Mouse (Mus musculus): ENCODE measurements around the gene Smg8.
"Not testable (repeated sequence)": the region's sequence is repeated elsewhere in the genome, so short reads cannot be mapped to it uniquely, and the experiment has no call there.

Smg8 gene

DNA sequence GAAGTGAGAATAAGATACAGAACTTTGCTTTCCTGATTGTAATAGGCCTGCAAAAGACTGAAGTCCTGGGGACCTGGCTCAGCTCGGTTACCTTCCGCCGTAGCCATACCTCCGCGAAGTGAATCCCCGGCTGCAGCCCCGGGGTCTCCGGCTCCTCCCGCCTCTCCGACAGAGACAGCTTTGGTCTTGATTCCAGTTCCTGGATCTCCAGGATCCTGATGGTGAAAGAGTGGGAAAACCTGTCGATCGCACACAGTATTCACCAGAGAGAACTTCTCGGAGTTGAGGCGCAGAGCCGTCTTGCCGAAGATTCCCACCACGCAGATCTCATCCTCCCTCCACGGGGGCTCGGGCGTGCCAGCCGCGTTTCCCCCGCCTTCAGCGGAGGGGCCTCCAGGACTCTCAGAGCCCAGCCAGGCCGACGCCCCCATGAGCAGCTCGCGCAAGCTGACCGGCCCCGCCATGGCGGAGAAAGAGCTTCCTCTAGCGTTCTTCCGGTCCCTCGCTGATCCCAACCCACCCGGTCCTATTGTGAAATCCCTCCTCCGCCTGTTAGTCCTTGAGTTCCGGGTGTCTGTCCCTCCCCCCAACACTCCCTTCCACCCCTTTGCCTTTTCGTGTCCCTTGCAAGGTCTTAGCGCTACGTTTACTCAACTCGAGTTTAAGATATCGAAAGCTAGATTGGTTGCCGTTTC is at the start of gene Smg8:
TSS of gene Smg8 (minus strand) at position 485 of the 695 bp plus-strand sequence.
- in situ Hi-C loops (cut with MseI, MboI), result no loop called here

DNA sequence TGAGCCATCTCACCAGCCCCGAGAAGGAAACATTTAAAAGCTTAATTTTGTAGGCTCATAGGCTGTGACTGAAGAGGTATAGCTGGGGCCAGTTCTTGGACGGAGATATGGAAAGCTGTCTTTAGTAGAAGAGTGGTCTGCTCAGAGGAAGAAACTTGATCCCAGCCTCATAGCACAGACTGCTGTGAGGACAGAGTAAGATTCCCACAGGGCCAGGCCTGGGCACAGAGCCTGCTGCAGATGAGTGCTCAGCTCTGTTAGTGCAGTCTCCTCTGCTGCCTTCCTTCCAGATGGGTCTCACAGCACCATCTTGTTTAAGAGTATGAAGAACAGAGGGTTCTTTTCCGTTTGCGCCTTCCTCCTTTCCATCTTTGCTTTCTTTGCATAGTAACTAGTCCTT is 49.7 kb upstream of the Smg8 start:
- in situ Hi-C loops (cut with MseI, MboI), result no loop called here

DNA sequence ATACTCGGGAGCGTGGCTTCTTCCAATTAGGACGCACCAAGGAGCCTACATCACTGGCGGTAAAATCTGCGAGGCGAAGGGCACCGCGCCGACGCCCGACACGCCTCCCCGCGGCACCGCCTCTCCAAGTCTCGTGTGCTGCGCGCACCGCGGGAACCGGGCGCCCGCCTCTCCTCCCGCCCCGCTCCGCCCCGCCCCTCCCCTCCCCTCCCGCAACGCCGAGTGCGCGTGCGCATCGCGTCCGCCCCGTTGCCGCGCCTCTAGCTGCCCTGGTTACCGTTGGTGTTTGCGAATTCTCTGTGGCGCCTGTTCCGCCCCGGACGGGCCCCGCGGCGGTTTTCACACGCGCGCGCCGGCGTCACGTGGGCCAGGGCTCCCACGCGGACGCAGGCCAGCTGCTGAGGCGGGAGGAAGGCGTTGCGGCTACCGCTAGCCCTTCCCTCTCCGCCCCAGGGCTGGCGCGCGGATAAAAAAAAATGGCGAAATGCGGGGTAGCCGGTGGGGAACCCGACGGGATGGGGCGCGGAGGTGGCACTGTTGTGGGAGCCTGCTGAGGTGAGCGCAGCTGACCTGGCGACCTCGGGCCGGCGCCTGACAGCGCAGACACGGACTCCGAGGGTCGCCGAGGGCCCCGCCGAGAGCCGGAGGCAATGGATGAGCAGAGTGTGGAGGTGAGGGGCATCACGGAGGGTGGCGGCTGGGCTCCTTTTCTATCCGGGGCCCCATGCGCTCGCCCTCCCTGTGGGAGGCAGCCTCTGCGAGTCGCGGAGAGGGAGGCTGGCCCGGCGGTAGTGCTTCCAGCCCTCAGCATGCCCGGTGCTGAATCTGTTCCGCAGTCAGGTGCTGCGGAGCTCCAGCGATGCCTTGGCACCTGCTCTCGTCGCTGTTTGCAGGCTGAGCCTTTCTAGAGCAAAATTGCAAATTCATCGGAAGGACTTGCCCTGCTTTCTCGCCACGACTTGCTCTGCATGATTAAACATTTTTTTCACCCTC is 40.5 kb upstream of the Smg8 start, which contains the start of gene Trim37:
TSS of gene Trim37 (plus strand) at position 254 of the 993 bp plus-strand sequence.
- in situ Hi-C loops (cut with MseI, MboI), result no loop called here

DNA sequence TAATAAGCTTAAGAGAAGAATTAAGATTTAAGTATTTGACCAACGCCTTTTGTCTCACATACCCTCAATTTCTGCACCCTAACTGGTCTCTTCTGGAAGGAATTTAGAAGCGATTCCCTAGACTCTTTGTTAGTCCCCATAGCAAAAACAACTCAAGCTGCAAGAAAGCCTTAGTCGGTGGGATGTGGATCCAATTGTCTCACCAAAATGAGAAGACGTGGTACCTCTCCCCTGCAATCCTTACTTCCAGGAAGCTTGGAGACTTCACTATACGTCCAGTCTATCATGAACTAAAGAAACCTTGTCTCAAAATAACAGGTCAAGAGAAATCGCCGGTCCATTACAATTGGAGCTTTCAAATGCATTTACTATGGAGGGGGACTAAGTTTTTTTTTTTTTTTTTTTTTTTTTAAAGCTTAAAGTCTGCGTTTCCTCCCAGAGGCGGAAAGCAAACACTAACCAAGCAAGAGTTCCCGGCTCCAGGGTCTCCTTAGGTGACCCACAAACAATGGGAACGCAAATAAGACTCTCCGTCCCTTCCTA is 39.8 kb upstream of the Smg8 start:
- in situ Hi-C loops (cut with MseI, MboI), result no loop called here

DNA sequence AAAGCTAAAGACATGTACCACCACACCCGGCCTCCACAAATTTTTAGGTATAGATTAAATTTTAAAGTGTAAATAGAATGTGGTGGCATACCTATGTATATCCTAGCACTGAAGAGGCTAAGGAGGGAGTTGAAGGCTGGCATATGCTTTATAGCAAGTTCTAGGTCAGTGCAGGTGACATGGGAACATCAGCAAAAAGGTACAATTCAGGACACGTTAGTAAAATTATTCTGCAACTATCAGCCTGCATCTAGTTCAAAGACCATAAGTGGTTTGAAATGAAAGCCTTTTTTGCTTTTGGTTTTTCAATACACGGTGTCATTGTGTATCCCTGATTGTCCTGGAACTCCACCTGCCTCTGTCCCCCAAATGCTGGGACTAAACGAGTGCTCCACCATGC is 39.0 kb upstream of the Smg8 start:
- in situ Hi-C loops (cut with MseI, MboI), result no loop called here

DNA sequence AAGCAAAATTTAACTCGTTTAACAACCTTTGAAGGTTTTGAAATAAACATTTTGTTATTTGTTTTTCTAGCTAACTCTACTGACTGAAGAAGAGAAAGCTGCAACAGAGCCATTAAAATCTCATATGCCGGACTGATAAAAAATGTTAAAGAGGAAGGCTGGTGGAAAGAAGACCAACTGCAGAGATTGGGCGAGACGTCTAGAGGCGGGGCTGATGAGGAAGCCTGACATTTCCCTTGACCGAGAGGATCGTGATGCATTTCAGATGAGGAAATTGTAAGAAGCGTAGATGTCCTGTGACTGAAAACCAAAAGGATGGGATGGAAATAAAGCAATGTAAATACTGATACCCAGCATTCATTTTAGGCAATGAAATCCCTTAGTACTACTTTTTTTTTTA is 35.3 kb upstream of the Smg8 start:
- in situ Hi-C loops (cut with MseI, MboI), result no loop called here

DNA sequence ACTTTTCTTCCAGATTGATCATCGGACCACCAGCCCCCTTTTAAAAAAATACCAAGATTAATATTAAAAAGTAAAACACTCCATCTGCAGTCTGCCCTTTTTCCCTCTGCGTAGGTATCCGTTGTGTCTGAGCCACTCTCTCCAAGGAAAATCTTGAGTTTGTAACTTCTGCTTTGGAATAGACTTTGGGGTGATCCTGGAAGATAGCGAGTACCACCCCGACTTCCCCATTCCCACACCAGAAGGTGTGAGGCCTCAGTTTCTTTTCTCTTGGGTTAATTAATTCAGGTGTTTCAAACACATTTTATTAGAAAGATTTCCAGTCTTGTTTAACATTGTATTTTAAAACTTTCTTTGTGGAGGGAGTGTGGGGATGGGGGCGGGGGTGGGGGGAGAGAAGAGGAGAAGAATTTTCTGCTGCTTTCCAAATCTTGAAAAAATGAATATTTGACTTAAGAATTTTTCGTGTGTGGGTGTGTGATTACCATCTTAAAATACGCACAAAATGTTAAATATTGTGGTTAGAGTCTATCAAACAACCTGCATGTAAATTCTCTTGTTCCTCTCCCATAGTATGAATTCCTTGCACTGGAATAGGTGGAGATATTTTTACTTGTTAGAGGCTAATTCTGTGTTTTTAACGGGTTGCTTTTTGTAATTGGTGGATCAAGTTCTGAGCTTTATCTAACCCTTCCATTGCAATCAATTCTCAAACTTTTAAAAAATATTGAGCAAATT is 23.8 kb upstream of the Smg8 start:
- in situ Hi-C loops (cut with MseI, MboI), result no loop called here

DNA sequence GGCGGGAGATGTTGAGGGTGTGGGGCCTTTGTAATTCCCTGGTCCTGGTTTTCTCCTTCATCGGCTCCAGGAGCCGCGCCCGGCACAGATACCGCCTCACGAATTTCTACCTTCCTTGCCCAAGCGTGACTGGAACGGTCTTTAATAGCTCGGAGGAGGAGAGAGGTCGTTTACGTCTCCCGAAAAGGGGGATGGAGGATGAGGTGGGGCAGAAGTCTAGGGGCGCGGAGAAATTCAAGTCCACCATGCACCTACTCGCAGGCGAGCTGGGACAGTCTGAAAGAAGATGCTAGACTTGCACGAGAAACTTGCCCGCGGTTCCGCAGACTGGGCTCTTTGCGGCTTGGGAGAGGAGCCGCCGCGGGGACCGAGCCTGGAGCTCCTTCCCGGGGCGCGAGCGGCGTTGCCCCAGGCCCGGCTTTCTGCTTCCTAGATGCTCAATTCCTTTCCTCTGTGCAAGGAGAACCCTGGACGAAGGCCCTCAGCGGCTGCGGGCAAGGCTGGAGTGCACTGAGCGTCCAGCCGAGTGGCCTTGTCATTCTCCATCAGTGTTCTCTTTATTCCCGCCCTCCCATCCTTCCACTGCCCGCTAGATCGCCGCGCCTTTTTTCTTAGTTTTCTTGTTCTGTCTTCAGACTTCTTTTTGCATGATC is 23.1 kb upstream of the Smg8 start:
- in situ Hi-C loops (cut with MseI, MboI), result no loop called here

DNA sequence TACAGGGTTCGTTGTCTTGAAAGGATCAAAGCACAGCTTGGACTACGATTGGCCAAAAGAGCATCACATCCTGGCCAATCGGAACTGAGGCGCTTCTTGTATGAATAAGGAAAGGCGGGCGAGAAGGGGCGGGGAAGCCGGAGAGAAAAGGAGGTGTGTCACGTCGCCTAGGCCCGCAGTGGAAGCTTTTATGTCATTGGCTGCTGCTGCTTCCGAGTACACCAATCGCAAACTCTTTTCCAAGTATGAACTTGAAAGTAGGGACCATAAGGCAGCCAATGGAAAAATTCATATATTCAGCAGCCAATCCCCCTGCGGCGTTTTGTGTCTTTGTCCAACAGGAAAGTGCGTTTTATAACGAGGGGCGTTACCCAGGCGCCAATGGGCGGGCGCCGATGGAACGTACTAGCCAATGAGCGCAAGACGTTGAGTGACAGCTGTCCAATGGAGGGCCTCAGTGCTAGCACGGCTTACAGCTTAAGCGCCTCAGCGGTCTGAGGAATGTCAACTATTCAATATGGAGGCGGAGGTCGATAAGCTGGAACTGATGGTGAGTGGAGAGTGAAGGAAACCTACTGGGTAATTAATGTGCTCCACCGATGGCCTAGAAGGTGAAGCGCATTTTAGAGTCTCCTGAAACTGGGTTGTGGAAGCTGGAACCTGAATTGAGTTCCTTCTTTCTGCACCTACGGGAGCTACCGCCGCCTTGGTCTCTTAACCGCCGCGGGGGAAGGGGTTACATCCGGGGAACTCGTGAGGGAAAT is 22.4 kb upstream of the Smg8 start, which contains the start of gene Ska2:
TSS of gene Ska2 (plus strand) at position 480 of the 764 bp plus-strand sequence.
- in situ Hi-C loops (cut with MseI, MboI), result no loop called here

DNA sequence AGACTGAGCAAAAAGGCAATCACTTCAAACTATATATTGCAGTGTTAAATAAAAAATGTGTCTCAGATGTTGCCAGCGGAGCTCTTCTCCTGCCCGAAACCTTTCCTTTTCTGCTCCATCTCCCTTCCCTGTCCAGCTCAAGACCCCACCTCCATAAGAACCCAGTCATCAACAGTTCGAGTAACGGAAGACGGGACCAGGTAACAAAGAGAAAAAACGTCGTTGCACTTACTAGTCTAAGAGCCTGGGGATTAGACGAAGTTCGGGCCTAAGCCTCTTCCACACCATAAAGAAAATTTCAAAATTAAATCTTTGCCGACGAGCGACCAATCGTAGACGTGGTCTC is 21.8 kb upstream of the Smg8 start, which contains the start of gene Prr11:
TSS of gene Prr11 (minus strand) at position 300 of the 346 bp plus-strand sequence.
- in situ Hi-C loops (cut with MseI, MboI), result no loop called here

DNA sequence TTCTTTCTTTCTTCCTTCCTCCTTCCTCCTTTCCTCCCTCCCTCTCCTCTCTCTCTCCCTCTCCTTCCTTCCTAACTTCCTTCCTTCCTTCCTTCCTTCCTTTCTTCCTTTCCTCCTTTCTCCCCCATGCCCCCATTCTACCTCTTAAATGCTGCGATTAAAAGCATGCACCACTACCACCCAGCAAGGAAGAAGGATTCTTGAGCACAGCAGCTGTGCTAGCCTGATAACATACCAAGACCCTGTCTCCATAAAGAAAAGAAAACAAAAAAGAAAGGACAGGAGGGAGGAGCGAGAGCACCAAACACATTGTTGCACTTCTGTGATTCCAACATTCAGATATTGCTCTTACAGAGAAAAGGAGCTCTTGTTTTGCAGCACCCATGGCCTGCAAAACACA is 568 bp upstream of the Smg8 start:
- in situ Hi-C loops (cut with MseI, MboI), result no loop called here

DNA sequence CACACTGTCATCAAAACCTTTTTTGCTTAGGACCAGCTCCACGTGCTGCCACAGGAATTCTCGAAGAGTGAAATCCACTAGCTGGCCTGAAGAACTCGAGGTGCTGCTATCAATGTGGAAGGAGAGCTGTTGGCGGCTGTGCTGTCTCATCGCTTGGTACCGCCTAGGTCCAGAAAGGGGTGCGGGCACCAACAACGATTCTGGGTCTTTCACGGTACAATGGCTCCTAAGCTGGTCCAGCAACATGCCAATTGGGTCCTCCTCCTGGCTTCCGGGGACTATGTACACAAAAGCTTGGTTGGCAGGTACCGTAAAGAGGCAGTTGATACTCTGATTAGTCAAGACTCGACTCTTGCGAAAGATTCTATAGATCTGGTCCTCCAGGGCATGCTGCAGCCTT is 1.1 kb downstream of the Smg8 start:
- in situ Hi-C loops (cut with MseI, MboI), result no loop called here

DNA sequence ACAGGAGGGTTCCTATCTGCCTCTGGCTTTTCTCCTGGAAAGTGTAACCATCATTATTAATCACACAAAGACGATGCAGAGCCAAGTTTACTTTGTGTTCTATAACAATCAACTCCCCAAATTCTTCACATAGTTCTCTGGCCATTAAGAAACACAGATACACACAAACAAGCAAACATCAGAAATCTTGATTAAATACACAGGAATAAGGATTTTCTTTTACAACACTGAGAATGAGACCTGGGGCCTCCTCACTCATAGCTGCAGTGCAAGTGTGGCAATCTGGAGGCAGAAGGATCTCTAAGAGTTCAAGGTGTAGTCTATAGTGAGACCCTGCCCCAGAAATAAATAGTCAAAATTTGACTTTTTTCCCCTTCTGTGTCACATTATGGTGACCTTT is 2.9 kb downstream of the Smg8 start:
- in situ Hi-C loops (cut with MseI, MboI), result no loop called here

DNA sequence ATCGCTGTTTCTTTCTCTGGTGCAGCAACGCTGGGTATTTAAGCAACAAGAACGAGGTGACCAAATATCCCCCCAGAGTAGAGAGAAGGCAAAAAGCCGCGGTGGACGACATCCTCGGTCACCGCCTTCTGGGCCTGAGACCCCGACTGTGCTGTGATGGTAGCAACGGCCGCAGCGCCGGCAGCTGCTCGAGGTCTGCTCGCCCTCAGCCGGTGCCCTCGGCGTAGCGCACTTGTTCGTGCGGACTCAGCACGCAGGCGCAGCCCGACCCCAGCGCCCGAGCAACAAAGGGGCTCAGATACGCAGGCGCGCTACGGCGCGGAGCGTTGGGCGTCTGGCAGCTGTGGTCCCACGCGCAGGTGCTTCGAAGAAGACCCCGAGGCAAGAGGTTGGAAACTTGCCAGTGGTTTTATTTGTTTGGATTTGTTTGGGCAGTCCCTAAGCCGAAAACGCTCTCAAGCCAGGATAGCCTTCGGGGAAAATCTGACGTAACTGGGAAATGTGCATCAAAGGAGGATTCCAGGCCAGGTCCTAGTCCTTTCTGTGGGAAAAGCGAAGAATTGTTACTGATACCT is 12.6 kb downstream of the Smg8 start, which contains the start of gene Gdpd1:
TSS of gene Gdpd1 (minus strand) at position 197 of the 575 bp plus-strand sequence.
- in situ Hi-C loops (cut with MseI, MboI), result no loop called here

DNA sequence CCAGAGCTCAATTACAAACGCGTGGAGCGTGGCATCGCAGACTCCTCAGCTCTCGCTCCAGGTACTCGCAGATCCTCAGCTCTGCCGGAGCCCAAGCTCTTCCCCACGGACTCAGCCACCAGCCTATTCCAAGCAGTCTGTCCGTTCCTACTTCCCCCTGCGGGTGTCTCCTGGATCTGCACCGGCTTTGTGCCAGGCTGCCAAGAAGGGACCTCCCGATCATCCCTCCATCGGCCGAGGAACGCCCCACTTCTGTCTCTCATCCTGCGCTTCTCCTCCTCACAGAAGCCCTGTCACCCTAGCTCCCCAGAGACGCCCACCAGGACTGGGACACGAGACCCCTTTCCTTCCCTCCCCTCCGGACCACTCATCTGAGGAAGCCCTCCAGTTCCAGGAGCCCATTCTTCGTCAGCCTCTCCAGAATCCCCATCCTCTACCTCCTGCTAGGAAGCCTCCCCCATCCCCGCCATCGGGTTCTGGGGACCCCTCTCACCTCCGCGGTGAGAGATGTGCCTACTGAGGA is 13.2 kb downstream of the Smg8 start:
- in situ Hi-C loops (cut with MseI, MboI), result no loop called here

DNA sequence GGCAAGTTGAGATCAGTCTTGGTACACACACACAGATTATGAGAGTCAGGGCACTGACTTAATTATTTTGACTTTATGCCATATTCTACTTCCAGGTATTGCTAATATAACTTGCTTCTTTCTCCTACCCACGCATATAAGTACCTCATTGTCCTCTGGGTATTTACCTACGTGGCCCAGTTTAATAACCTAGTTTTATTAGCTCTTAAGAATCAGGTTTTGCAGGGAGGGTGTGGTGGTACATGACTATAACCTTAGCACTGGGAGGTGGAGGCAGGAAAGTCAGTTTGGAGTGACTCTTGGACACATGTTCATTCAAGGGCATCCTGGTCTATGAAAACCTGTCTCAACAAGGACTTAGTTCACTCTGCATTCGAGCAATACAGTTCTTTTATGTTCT is 24.5 kb downstream of the Smg8 start:
- in situ Hi-C loops (cut with MseI, MboI), result no loop called here

DNA sequence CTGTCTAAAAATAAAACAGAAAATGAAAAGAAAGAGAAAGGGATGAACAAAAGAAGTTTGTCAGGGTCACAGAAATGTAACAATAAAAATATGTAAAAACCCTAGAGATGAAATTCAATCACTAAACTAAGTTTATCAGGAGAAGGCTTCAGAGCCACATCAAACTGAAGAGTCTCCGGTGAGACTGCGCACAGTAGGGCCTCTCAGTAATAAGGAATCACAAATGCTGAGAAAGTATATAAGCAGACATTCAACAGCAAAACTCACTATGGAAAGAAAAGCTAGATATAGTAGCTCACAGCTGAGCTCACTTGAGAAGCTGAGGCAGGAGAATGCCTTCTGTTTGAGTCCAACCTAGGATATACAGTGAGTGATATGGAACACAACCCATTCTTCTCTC is 26.2 kb downstream of the Smg8 start:
- in situ Hi-C loops (cut with MseI, MboI), result no loop called here

DNA sequence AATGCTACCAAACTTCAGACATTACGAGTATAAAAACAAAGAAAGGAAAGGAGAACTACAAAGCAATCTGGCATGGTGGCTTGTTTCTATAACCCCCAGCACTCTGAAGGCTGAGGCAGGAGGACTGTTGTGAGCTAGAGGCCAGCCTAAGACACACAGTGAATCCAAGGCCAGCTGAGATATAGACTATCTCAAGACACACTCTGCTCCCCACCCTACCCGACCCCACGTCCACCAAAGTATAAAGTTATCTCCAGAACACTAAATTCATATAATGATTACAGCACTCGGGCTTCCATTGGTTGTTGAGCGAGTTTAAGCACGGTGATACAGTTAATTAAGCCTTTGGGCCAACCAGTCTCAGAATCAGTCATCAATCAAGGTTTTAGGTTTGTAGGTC is 30.3 kb downstream of the Smg8 start:
- in situ Hi-C loops (cut with MseI, MboI), result no loop called here

DNA sequence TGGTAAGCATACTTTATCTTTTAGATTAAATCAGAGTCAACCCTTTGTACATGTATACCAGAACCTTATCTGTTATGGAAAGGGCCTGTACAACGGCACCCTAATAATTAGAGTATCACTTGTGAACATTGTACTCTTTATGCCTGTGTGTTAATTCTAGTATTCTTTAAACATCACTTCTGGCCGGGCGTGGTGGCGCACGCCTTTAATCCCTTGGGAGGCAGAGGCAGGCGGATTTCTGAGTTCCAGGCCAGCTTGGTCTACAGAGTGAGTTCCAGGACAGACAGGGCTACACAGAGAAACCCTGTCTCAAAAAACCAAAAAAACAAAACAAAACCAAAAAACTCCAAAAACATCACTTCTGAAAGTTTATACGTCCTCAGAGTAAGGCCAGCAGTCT is 37.7 kb downstream of the Smg8 start:
- in situ Hi-C loops (cut with MseI, MboI), result not testable (repeated sequence)

DNA sequence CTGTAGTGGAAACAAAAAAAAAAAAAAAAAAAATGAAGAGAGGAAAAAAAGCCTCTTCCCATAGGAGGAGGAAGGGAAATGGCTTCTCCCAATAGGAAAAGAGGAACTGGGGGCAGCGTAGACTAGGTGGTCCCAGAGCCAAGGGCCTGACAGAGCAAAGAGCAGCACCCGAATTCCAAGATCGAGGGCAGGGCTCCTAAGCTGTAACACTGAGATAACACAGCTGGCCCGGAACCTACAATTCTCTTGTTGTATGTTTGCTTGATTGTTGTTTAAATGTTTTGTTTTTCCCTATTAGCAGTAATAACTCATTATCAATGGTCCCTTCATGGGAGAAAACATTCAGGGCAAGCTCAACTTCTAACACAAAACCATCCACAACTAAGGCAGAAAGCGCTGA is 39.6 kb downstream of the Smg8 start:
- in situ Hi-C loops (cut with MseI, MboI), result no loop called here
